Mouse (Mus musculus): ENCODE results near the gene Gm7694.

- TF ChIP-seq GATA1 (IDR thresholded peaks at IDR 0.05; ENCODE audit: borderline replicate concordance, low read length) (no peak), FLI1 (IDR thresholded peaks at IDR 0.05; ENCODE audit: low read length) (no peak)
Measured at GRCm38 (mm10) chr1:170292239-170292951, 13.7 kb downstream of the Gm7694 start.
